Mouse (Mus musculus) cortical plate, adult 2 months (tissue): ENCODE measurements around the gene Cenpu.

Source experiments
- CTCF ChIP-seq: fragments of 200-500 bp; IDR thresholded peaks from 2 replicates; pipeline ENCODE4 v1.5.1; 2011; ENCODE audit warnings: mild to moderate bottlenecking, control low read depth, low read length; ENCODE audit not compliant: insufficient read depth; ENCODE audit errors: extremely low read depth
- POLR2A ChIP-seq: fragments of 200-500 bp; IDR thresholded peaks from 2 replicates; pipeline ENCODE4 v1.6.1; 2011; ENCODE audit warnings: mild to moderate bottlenecking, low read length, control low read depth; ENCODE audit not compliant: insufficient read depth; ENCODE audit errors: extremely low read depth

GRCm38 (mm10) chr8:46628645-46629044, 76.8 kb downstream of the Cenpu start:
- TF ChIP-seq POLR2A (no peak), CTCF (no peak)
